ENCODE assay signal across 9 mouse cellular contexts in genomic region chr16:94788165-94788564, GRCm38 (mm10).
DNase-seq lines count a peak whose midpoint lies in the region; ATAC-seq and TF ChIP-seq lines count a peak whose summit lies in the region.
"Had no signal": no experiment of that assay in that cellular context is flagged by ENCODE, and none has a peak within 500 bp of the region (broad histone marks: within the 10 kb centered on the region; RNA-seq: fewer than 3 reads in every experiment).

No protein-coding gene starts in this region.

- no peaks in the 10 kb centered on the region for H3K9me3 ChIP-seq in liver, embryonic 12.5 days (replicated peaks)
- H3K9me3 ChIP-seq in embryonic facial prominence, embryonic 10.5 days, result no peaks in the 10 kb centered on the region
- no peaks in the 10 kb centered on the region for H3K9me3 ChIP-seq in hindbrain, postnatal 0 days (ENCODE audit: low read length)
- H3K9me3 ChIP-seq in limb, embryonic 11.5 days (ENCODE audit: control insufficient read depth, low read length), result no peaks in the 10 kb centered on the region

- H3K4me2 ChIP-seq in liver, embryonic 12.5 days, result no peak overlapping the region
- no peak overlapping the region for H3K4me2 ChIP-seq in hindbrain, postnatal 0 days (ENCODE audit: low read depth, low read length)
- no peak overlapping the region for H3K4me2 ChIP-seq in limb, embryonic 11.5 days (ENCODE audit: low read depth, severe bottlenecking)

- H3K36me3 ChIP-seq in liver, embryonic 12.5 days, result no peaks in the 10 kb centered on the region
- no peaks in the 10 kb centered on the region for H3K36me3 ChIP-seq in embryonic facial prominence, embryonic 10.5 days (replicated peaks)
- no peaks in the 10 kb centered on the region for H3K36me3 ChIP-seq in hindbrain, postnatal 0 days (ENCODE audit: insufficient read depth, low read length)
- no peaks in the 10 kb centered on the region for H3K36me3 ChIP-seq in limb, embryonic 11.5 days (ENCODE audit: control insufficient read depth, insufficient read depth, low read length)

- H3K4me1 ChIP-seq in liver, embryonic 12.5 days, result no peaks in the 10 kb centered on the region
- no peaks in the 10 kb centered on the region for H3K4me1 ChIP-seq in embryonic facial prominence, embryonic 10.5 days
- H3K4me1 ChIP-seq in hindbrain, postnatal 0 days (ENCODE audit: insufficient read depth, low read length), result no peaks in the 10 kb centered on the region
- H3K4me1 ChIP-seq in limb, embryonic 11.5 days (ENCODE audit: control insufficient read depth, insufficient read depth, low read length), result no peaks in the 10 kb centered on the region

- H3K27ac ChIP-seq in liver, embryonic 12.5 days, result no peak overlapping the region
- no peak overlapping the region for H3K27ac ChIP-seq in embryonic facial prominence, embryonic 10.5 days (replicated peaks)
- no peak overlapping the region for H3K27ac ChIP-seq in hindbrain, postnatal 0 days
- H3K27ac ChIP-seq in limb, embryonic 11.5 days (replicated peaks; ENCODE audit: low read depth, low read length), result no peak overlapping the region

- WGBS in liver, embryonic 12.5 days (ENCODE audit: insufficient replicate concordance), result 7% methylated on average over 16 of the region's 16 CpGs
- WGBS in embryonic facial prominence, embryonic 10.5 days, result 6% methylated on average over 16 of the region's 16 CpGs
- WGBS in hindbrain, postnatal 0 days, result 6% methylated on average over 16 of the region's 16 CpGs
- 6% methylated on average over 16 of the region's 16 CpGs for WGBS in limb, embryonic 11.5 days

- TF ChIP-seq CTCF in hindbrain, postnatal 0 days (IDR thresholded peaks at IDR 0.05; ENCODE audit: low read depth), result peak; percentile 97

- ATAC-seq in liver, embryonic 12.5 days, result no peak
- ATAC-seq in hindbrain, postnatal 0 days, result peak; percentile 57; the same call in 1 of the 2 replicates
- ATAC-seq in limb, embryonic 11.5 days (ENCODE audit: insufficient number of reproducible peaks, low FRiP score, low TSS enrichment, low read depth), result no peak

- H3K4me3 ChIP-seq in liver, embryonic 12.5 days, result no peak overlapping the region
- no peak overlapping the region for H3K4me3 ChIP-seq in embryonic facial prominence, embryonic 10.5 days
- no peak overlapping the region for H3K4me3 ChIP-seq in hindbrain, postnatal 0 days (ENCODE audit: low read length)
- H3K4me3 ChIP-seq in limb, embryonic 11.5 days (ENCODE audit: low read depth, low read length), result no peak overlapping the region
- H3K4me3 ChIP-seq: myocyte had no signal

- peak; percentile 38 for DNase-seq in liver
- DNase-seq in adrenal gland, postnatal 14 days, result peak; percentile 74
- peak; percentile 78 for DNase-seq in embryonic facial prominence, embryonic 10.5 days (ENCODE audit: low spot score)
- DNase-seq in hindbrain, postnatal 0 days (ENCODE audit: low spot score), result peak; percentile 88
- peak; percentile 81 for DNase-seq in limb, embryonic 11.5 days (ENCODE audit: low spot score)
- peak; percentile 84 for DNase-seq in retina, embryonic 14.5 days (ENCODE audit: low spot score)
- no peak for DNase-seq in spleen, adult 12 weeks (ENCODE audit: low spot score)

- 0 out of 2 replicates have a peak, but pooled peaks cover 6% of the 10 kb centered on the region for H3K27me3 ChIP-seq in liver, embryonic 12.5 days (replicated peaks)
- H3K27me3 ChIP-seq in embryonic facial prominence, embryonic 10.5 days (replicated peaks; ENCODE audit: low read depth, poor library complexity, severe bottlenecking), result peaks cover 15% of the 10 kb centered on the region
- no peaks in the 10 kb centered on the region for H3K27me3 ChIP-seq in hindbrain, postnatal 0 days (ENCODE audit: insufficient read depth, low read length)
- H3K27me3 ChIP-seq in limb, embryonic 11.5 days (ENCODE audit: control insufficient read depth, insufficient read depth, low read length), result 0 out of 2 replicates have a peak, but pooled peaks cover 2% of the 10 kb centered on the region

- H3K9ac ChIP-seq in liver, embryonic 12.5 days, result no peak overlapping the region
- H3K9ac ChIP-seq in hindbrain, postnatal 0 days (replicated peaks; ENCODE audit: low read length), result no peak overlapping the region
- H3K9ac ChIP-seq in limb, embryonic 11.5 days (ENCODE audit: low read length), result no peak overlapping the region
